Mouse (Mus musculus) heart, postnatal 0 days (tissue): ENCODE data around the gene Hoxd4. TPM values are rescaled to one million over a fixed set of nuclear protein-coding genes. Genes with fewer than 3 reads are reported as not detected.

ENCODE experiments used
- ATAC-seq: fragments of 200-750 bp; cut with Nextera tagmentation; 2 replicates; pipeline ENCODE4 v1.8.0; 2017; ENCODE audit warnings: low read depth, moderate number of reproducible peaks, moderate library complexity; ENCODE audit not compliant: insufficient read depth
- DNase-seq: peaks from one replicate; pipeline ENCODE4 v3.0.0-alpha.2; 2016; ENCODE audit warnings: low spot score
- H3K27ac ChIP-seq: fragments of 300-500 bp; sonication (generic); 2 replicates; pipeline ENCODE4 v1.5.1; 2014; ENCODE audit warnings: low read depth, mild to moderate bottlenecking
- H3K27me3 ChIP-seq: fragments of 300-500 bp; sonication (generic); 2 replicates; pipeline ENCODE4 v1.6.1; 2014; ENCODE audit warnings: low read length, mixed read lengths; ENCODE audit not compliant: control insufficient read depth, insufficient read depth
- H3K36me3 ChIP-seq: fragments of 300-500 bp; sonication (generic); replicated peaks from 2 replicates; pipeline ENCODE4 v1.6.1; 2014; ENCODE audit warnings: low read length, mixed read lengths; ENCODE audit not compliant: control insufficient read depth, insufficient read depth
- H3K4me1 ChIP-seq: fragments of 300-500 bp; sonication (generic); 2 replicates; pipeline ENCODE4 v1.6.1; 2014; ENCODE audit warnings: antibody characterized with exemption; ENCODE audit not compliant: control insufficient read depth, insufficient read depth
- H3K4me2 ChIP-seq: fragments of 300-500 bp; sonication (generic); 2 replicates; pipeline ENCODE4 v1.6.1; 2014; ENCODE audit warnings: low read depth, mild to moderate bottlenecking, low read length, moderate library complexity
- H3K4me3 ChIP-seq: fragments of 300-500 bp; sonication (generic); 2 replicates; pipeline ENCODE4 v1.5.1; 2014; ENCODE audit warnings: low read depth, low read length
- H3K9ac ChIP-seq: fragments of 300-500 bp; sonication (generic); replicated peaks from 2 replicates; pipeline ENCODE4 v1.6.1; 2014; ENCODE audit warnings: low read depth, low read length, mixed read lengths
- H3K9me3 ChIP-seq: fragments of 300-500 bp; sonication (generic); replicated peaks from 2 replicates; pipeline ENCODE4 v1.6.1; 2016; ENCODE audit warnings: low read length; ENCODE audit not compliant: control insufficient read depth
- CTCF ChIP-seq: IDR thresholded peaks from 2 replicates; pipeline ENCODE4 v1.5.1; 2016; ENCODE audit warnings: antibody characterized with exemption, control low read depth, low read depth
- EP300 ChIP-seq: IDR thresholded peaks from 2 replicates; pipeline ENCODE4 v1.6.1; 2016; ENCODE audit warnings: antibody characterized with exemption, low read depth
- WGBS: fragments of 180-500 bp; shearing (Covaris S2); extraction: QIAGEN DNeasy Blood & Tissue Kit; methylation state at CpG from one replicate; pipeline ENCODE4 v1.1.7; 2014; 5-methylcytosine and 5-hydroxymethylcytosine counted together
- polyA plus RNA-seq: library from polyadenylated mRNA; unstranded; fragments of >200 nt; fragmentation: Nextera tagmentation; extraction: Ambion mirVana; gene quantifications from 2 replicates; pipeline ENCODE4 v1.2.1, GENCODE M21; 2015
- total RNA-seq: library from RNA; depleted of rRNA; stranded (reverse); fragments of >200 nt; gene quantifications from 2 replicates; pipeline ENCODE4 v1.2.3, GENCODE M21; 2014; ENCODE audit warnings: low replicate concordance

Hoxd4 gene
- total and polyA plus RNA-seq, 2 experiments from 2014 or later, result 0.05 TPM; not detected in 1

DNA sequence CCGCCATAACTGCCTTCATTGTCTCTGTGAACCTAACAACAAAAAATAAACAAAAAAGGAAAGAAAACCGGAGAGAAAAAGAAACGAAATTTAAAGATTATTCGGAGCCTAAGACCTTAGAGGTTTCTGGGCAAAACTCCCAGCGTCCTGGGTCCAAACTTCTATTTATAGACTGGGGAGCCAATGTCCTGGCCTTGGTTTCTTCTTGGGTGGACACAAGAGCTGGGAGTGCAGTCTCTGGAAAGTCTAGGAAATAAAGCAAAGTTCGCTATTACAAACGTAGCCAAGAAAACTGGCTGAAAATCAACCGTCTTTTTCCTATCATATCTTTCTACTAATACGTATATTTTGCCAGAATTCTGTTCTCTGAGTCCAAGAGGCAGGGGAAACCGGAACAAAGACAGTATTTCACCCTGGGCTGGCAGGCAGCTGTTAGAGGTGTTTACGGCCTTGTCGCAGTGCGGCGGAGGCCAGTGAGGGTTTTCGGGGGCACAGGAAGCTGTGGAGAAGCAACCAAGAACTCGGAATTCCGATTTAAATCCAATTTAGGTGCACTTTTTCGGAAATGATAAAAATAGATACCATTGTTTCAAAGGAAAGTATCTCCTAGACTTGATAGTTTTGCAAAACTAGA lies 2.5 kb downstream of the Hoxd4 start:
- no peak overlapping the region for H3K27ac ChIP-seq
- ATAC-seq, result no peak
- H3K27me3 ChIP-seq, result peaks cover 97% of the 10 kb centered on the region
- DNase-seq, result no peak
- H3K4me3 ChIP-seq, result no peak overlapping the region
- TF ChIP-seq EP300, result no peak
- no peak for TF ChIP-seq CTCF
- no peak overlapping the region for H3K4me2 ChIP-seq
- no peak overlapping the region for H3K9ac ChIP-seq
- H3K9me3 ChIP-seq, result no peaks in the 10 kb centered on the region
- 13% methylated on average over 18 of the region's 18 CpGs for WGBS
- peaks cover 6% of the 10 kb centered on the region; the same call in 1 of the 2 replicates for H3K4me1 ChIP-seq
- no peaks in the 10 kb centered on the region for H3K36me3 ChIP-seq

GRCm38 (mm10) chr2:74714881-74715280 lies 3.2 kb downstream of the Hoxd4 start:
- no peak overlapping the region for H3K27ac ChIP-seq
- H3K9ac ChIP-seq, result no peak overlapping the region
- no peaks in the 10 kb centered on the region for H3K9me3 ChIP-seq
- no peak overlapping the region for H3K4me2 ChIP-seq
- WGBS, result 3% methylated on average over 14 of the region's 14 CpGs
- ATAC-seq (no peak), DNase-seq (no peak)
- H3K4me3 ChIP-seq, result no peak overlapping the region
- peaks cover 97% of the 10 kb centered on the region for H3K27me3 ChIP-seq
- H3K4me1 ChIP-seq, result peaks cover 6% of the 10 kb centered on the region; the same call in 1 of the 2 replicates
- TF ChIP-seq EP300 (no peak), CTCF (0 out of 2 replicates have a peak, but pooled peaks have one; percentile 3)
- H3K36me3 ChIP-seq, result no peaks in the 10 kb centered on the region

DNA sequence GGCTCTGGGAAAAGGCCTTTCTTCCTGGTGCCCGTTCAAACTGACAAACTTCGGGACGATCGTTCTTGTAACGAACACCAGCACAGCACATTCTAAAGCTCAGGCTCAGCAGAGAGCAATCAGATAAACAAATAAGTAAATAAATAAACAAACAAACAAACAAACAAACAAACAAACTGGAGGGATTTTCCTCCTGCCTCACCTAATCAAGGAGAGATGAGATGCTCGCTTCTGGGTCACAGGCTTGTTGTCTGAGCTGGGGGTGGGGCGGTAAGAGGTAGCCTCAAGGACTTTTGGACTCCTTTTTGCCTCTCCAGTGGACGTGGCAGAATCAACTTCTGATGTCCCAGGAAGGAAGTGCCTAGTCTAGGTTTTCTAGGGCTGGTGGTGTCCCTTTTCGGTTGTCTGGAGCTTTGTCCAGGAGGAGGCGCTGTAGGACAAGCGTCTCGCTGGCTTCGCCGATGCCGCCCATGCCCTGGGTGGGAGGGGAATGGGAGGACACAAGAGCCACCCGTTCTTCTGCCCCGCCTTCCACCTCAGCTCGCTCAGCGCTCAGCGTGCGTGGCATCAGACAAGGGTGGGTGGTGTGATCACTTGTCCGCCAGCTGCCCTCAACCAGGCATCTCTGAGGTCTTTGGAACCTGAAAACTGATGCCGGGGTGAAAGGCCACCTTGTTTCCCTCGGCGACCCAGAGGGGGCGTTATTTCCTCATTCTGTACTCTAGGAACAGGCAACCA lies 3.9 kb downstream of the Hoxd4 start:
- Histone ChIP-seq H3K4me3 (peak overlapping the region; percentile 32), H3K36me3 (no peaks in the 10 kb centered on the region), H3K9me3 (no peaks in the 10 kb centered on the region), H3K27me3 (peaks cover 97% of the 10 kb centered on the region), H3K9ac (no peak overlapping the region), H3K4me2 (peak overlapping the region; percentile 51), H3K4me1 (peaks cover 6% of the 10 kb centered on the region; the same call in 1 of the 2 replicates), H3K27ac (no peak overlapping the region)
- WGBS, result 4% methylated on average over 26 of the region's 26 CpGs
- TF ChIP-seq CTCF (peak; percentile 88), EP300 (no peak)
- peak; percentile 80 for ATAC-seq
- peak; percentile 62 for DNase-seq

DNA sequence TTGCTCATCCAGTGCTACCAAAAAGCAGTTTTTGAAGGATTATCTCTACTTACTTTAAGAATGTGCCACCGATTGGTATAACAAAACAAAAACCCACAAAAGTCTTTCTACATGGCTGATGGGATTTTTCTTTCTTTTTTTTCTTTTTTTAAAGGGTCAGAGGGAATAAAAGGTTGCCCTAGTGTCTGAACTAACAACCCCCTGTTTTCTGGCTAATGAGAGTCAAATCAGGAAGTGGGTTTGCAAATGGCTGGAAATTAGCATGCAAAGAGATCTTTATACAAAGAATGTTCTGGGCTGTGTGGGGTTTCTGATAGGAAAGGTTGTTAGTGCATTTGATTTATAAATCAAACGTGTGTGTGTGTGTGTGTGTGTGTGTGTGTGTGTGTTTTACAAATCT lies 8.7 kb downstream of the Hoxd4 start:
- TF ChIP-seq CTCF (no peak), EP300 (no peak)

DNA sequence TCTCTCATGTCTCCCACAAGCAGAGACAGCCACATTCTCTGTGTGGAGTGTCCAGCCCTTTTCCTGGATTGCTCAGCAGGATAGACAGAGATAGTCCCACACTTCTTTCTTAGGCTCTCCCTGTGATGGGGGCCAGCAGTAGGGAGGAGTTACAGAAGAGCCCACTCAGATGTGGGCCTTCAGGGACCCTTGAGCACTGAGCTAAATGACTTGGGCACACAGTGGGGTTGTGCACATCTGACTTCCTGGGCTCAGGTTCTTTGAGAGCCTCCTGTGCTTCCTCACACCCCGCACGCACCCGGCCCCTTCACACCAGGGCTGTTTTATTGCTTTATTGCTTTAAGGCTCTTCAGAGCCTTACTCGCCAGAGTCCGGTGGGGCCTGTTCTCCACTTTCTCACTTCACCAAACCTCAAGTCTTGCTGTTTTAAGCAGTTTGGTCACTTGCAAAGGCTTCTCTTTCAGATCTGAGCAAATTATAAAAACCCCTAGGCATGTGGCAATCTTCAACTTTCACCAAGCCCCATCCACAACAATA lies 9.3 kb downstream of the Hoxd4 start:
- no peak for ATAC-seq
- no peaks in the 10 kb centered on the region for H3K4me1 ChIP-seq
- TF ChIP-seq EP300 (no peak), CTCF (no peak)

More for the DNA sequence above, 8.7 kb downstream of the Hoxd4 start:
- no peak overlapping the region for H3K27ac ChIP-seq
- H3K4me3 ChIP-seq, result no peak overlapping the region
- no peaks in the 10 kb centered on the region for H3K4me1 ChIP-seq
- no peak overlapping the region for H3K4me2 ChIP-seq
- H3K9me3 ChIP-seq, result no peaks in the 10 kb centered on the region
- no peaks in the 10 kb centered on the region for H3K36me3 ChIP-seq
- H3K27me3 ChIP-seq, result peaks cover 97% of the 10 kb centered on the region
- DNase-seq (no peak), ATAC-seq (no peak)
- H3K9ac ChIP-seq, result no peak overlapping the region
- WGBS, result 11% methylated on average over 2 of the region's 2 CpGs

More for the DNA sequence above, 9.3 kb downstream of the Hoxd4 start:
- DNase-seq, result no peak
- H3K9me3 ChIP-seq, result no peaks in the 10 kb centered on the region
- H3K9ac ChIP-seq, result no peak overlapping the region
- no peak overlapping the region for H3K4me2 ChIP-seq
- H3K4me3 ChIP-seq, result no peak overlapping the region
- no peak overlapping the region for H3K27ac ChIP-seq
- peaks cover 97% of the 10 kb centered on the region for H3K27me3 ChIP-seq
- WGBS, result 13% methylated on average over 5 of the region's 5 CpGs
- H3K36me3 ChIP-seq, result no peaks in the 10 kb centered on the region
